In the genomic region with DNA sequence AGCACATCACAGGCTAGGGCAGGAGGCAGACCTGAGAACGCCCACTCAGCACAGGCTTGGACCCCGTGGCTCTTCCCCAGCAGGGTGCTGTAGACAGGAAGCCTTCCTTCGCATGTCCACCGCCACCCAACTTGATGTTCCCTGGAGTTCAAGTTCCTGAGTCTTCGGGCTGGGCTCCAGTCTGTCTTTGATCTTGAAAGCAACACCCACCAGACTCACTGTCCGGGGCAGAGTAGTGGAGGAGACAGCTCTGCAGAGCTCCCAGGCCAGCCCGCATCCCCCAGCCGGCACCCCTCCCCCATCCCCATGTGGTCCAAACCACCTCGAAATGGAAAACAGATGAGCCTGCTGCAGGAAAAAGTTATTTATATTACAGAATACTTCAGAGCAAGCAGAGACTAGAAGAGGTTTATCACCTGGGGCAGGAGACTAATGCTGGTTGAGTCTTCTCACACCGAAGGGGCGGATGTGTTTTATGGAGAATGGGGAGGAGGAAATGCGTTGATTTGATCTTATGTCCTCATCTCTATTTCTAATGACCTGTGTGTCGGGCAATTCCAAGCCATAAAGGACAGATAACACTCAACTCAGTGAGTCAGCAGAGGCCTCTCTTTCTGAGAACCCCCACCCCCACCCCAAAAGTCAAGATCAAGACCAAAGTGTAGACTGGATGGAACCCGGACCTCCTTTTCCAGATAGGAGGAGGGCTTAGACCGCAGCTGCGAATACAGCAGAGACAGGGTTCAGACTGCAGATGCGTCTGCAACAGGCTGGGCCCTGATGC, we compare ENCODE assay signal across 9 mouse cellular contexts.
A peak's percentile ranks its signal among the peaks of the same experiment; 100 is the strongest.
DNase-seq lines count a peak whose midpoint lies in the region; ATAC-seq and TF ChIP-seq lines count a peak whose summit lies in the region.
"Had no signal": no experiment of that assay in that cellular context is flagged by ENCODE, and none has a peak within 500 bp of the region (broad histone marks: within the 10 kb centered on the region; RNA-seq: fewer than 3 reads in every experiment).

No protein-coding gene starts in this region.

- no peak overlapping the region for H3K9ac ChIP-seq in midbrain, embryonic 13.5 days (replicated peaks)
- H3K9ac ChIP-seq in neural tube, embryonic 11.5 days (ENCODE audit: low read length): no peak overlapping the region
- H3K9ac ChIP-seq: hindbrain, embryonic 12.5 days had no signal

- no peaks in the 10 kb centered on the region for H3K27me3 ChIP-seq in heart, embryonic 10.5 days (ENCODE audit: insufficient read depth, poor library complexity, severe bottlenecking)
- 0 out of 2 replicates have a peak, but pooled peaks cover 3% of the 10 kb centered on the region for H3K27me3 ChIP-seq in midbrain, embryonic 10.5 days (ENCODE audit: low read depth, poor library complexity, severe bottlenecking)
- H3K27me3 ChIP-seq in midbrain, embryonic 13.5 days: no peaks in the 10 kb centered on the region; the same call in 1 of the 2 replicates
- H3K27me3 ChIP-seq in neural tube, embryonic 11.5 days (ENCODE audit: control insufficient read depth, insufficient read depth, low read length): no peaks in the 10 kb centered on the region
- H3K27me3 ChIP-seq: hindbrain, embryonic 12.5 days had no signal

- 16% methylated on average over 17 of the region's 17 CpGs for WGBS in heart, embryonic 10.5 days
- WGBS in midbrain, embryonic 10.5 days: 60% methylated on average over 17 of the region's 17 CpGs
- WGBS in midbrain, embryonic 13.5 days: 74% methylated on average over 17 of the region's 17 CpGs
- WGBS in neural tube, embryonic 11.5 days: 45% methylated on average over 17 of the region's 17 CpGs

- H3K9me3 ChIP-seq in heart, embryonic 10.5 days: no peaks in the 10 kb centered on the region
- H3K9me3 ChIP-seq in midbrain, embryonic 10.5 days (replicated peaks): no peaks in the 10 kb centered on the region
- H3K9me3 ChIP-seq in midbrain, embryonic 13.5 days: no peaks in the 10 kb centered on the region
- no peaks in the 10 kb centered on the region for H3K9me3 ChIP-seq in neural tube, embryonic 11.5 days (ENCODE audit: control insufficient read depth, low read length)
- H3K9me3 ChIP-seq: hindbrain, embryonic 12.5 days had no signal

- no peak for ATAC-seq in midbrain, embryonic 13.5 days
- ATAC-seq in neural tube, embryonic 11.5 days (ENCODE audit: insufficient read depth, low FRiP score, low TSS enrichment): no peak

- TF ChIP-seq CTCF in left cerebral cortex, adult 2 months (IDR thresholded peaks at IDR 0.05): no peak

- H3K4me3 ChIP-seq in heart, embryonic 10.5 days: peak overlapping the region; percentile 35
- H3K4me3 ChIP-seq in midbrain, embryonic 10.5 days: no peak overlapping the region
- no peak overlapping the region for H3K4me3 ChIP-seq in midbrain, embryonic 13.5 days (replicated peaks)
- H3K4me3 ChIP-seq in neural tube, embryonic 11.5 days (ENCODE audit: low read depth, low read length): no peak overlapping the region
- no peak overlapping the region for H3K4me3 ChIP-seq in left cerebral cortex, adult 2 months
- H3K4me3 ChIP-seq: hindbrain, embryonic 12.5 days had no signal

- intact Hi-C loops in heart, postnatal 25 days (cut with DNase I): no loop called here
- intact Hi-C loops in heart, postnatal 10 days (cut with DNase I): no loop called here
- intact Hi-C loops in left cerebral cortex, adult 2 months (cut with DNase I): no loop called here

- H3K36me3 ChIP-seq in heart, embryonic 10.5 days: no peaks in the 10 kb centered on the region
- no peaks in the 10 kb centered on the region for H3K36me3 ChIP-seq in midbrain, embryonic 10.5 days
- no peaks in the 10 kb centered on the region for H3K36me3 ChIP-seq in midbrain, embryonic 13.5 days
- H3K36me3 ChIP-seq in neural tube, embryonic 11.5 days (ENCODE audit: control insufficient read depth, insufficient read depth, low read length): no peaks in the 10 kb centered on the region
- H3K36me3 ChIP-seq: hindbrain, embryonic 12.5 days had no signal

- H3K4me1 ChIP-seq in heart, embryonic 10.5 days: peaks cover 88% of the 10 kb centered on the region
- H3K4me1 ChIP-seq in midbrain, embryonic 10.5 days: peaks cover 33% of the 10 kb centered on the region
- H3K4me1 ChIP-seq in midbrain, embryonic 13.5 days (replicated peaks): peaks cover 11% of the 10 kb centered on the region
- peaks cover 16% of the 10 kb centered on the region for H3K4me1 ChIP-seq in neural tube, embryonic 11.5 days (ENCODE audit: control insufficient read depth, insufficient read depth, low read length)

- DNase-seq in heart, embryonic 10.5 days (ENCODE audit: low spot score): peak; percentile 82
- DNase-seq in heart, postnatal 25 days (ENCODE audit: low spot score): no peak
- peak; percentile 36 for DNase-seq in midbrain, embryonic 10.5 days (ENCODE audit: low spot score)
- DNase-seq in heart, postnatal 10 days: peak; percentile 37 to 40
- peak; percentile 50 for DNase-seq in neural tube, embryonic 11.5 days (ENCODE audit: low spot score)
- DNase-seq in cerebellum, adult 9-10 months: no peak
- DNase-seq in left cerebral cortex, adult 2 months (ENCODE audit: extremely low spot score in 1 of 2, low spot score in 2 of 2): no peak

- peak overlapping the region; percentile 79 for H3K27ac ChIP-seq in heart, embryonic 10.5 days
- no peak overlapping the region; the same call in 1 of the 2 replicates for H3K27ac ChIP-seq in midbrain, embryonic 10.5 days (replicated peaks)
- H3K27ac ChIP-seq in midbrain, embryonic 13.5 days: no peak overlapping the region
- no peak overlapping the region for H3K27ac ChIP-seq in neural tube, embryonic 11.5 days (ENCODE audit: low read depth, low read length)
- no peak overlapping the region for H3K27ac ChIP-seq in left cerebral cortex, adult 2 months
- H3K27ac ChIP-seq: hindbrain, embryonic 12.5 days had no signal

- no peak overlapping the region for H3K4me2 ChIP-seq in midbrain, embryonic 13.5 days (replicated peaks)
- H3K4me2 ChIP-seq in neural tube, embryonic 11.5 days (ENCODE audit: low read depth): no peak overlapping the region
- H3K4me2 ChIP-seq: hindbrain, embryonic 12.5 days had no signal

Comparison
In these comparisons a context has a peak if more than half of its experiments do, and no peak if none do; other contexts are left out.
1. DNase-seq: peak in heart, embryonic 10.5 days (single experiment), midbrain, embryonic 10.5 days (single experiment), heart, postnatal 10 days (2 of 2) and neural tube, embryonic 11.5 days (single experiment); none in heart, postnatal 25 days (single experiment), cerebellum, adult 9-10 months (single experiment) and left cerebral cortex, adult 2 months (0 of 2).